Mouse (Mus musculus) CD8-positive naive resting alpha-beta T cell, adult 2 months (primary cell): ENCODE measurements at regions not wholly inside any gene's neighbourhood (a gene's known extent, or its start where the extent isn't known, plus 50 kb on each side); places are given as distances from the start of the nearest gene placed in this dataset.

Source experiments
- DNase-seq, 2 experiments: peaks; one replicate each; pipeline ENCODE4 v3.0.0; 2022; ENCODE audit warnings: low read depth in 2 of 2, low spot score in 2 of 2

GRCm38 (mm10) chr15:63400011-63400410 lies 445.0 kb downstream of the Gsdmc2 start:
- no peak for DNase-seq

GRCm38 (mm10) chr15:63397485-63397884 lies 447.5 kb downstream of the Gsdmc2 start:
- DNase-seq = no peak

GRCm38 (mm10) chr15:63377258-63377657 lies 467.7 kb downstream of the Gsdmc2 start:
- DNase-seq = no peak

GRCm38 (mm10) chr15:63371328-63372023 lies 473.5 kb downstream of the Gsdmc2 start:
- no peak for DNase-seq

- no peak for DNase-seq
Measured at GRCm38 (mm10) chr15:63364473-63364872, 480.5 kb downstream of the Gsdmc2 start.

GRCm38 (mm10) chr15:63360402-63360801 lies 484.6 kb downstream of the Gsdmc2 start:
- no peak for DNase-seq

- DNase-seq = no peak
Measured at GRCm38 (mm10) chr15:63341730-63342129, 503.2 kb downstream of the Gsdmc2 start.

GRCm38 (mm10) chr15:63340322-63341060 lies 504.5 kb downstream of the Gsdmc2 start:
- DNase-seq = no peak

GRCm38 (mm10) chr15:63319666-63320065 lies 525.3 kb downstream of the Gsdmc2 start:
- DNase-seq = no peak

GRCm38 (mm10) chr15:63310426-63310825 lies 534.6 kb downstream of the Gsdmc2 start:
- no peak for DNase-seq

GRCm38 (mm10) chr15:63299311-63299710 lies 545.7 kb downstream of the Gsdmc2 start:
- no peak for DNase-seq

GRCm38 (mm10) chr15:63288534-63288933 lies 556.4 kb downstream of the Gsdmc2 start:
- DNase-seq = no peak

- no peak for DNase-seq
Measured at GRCm38 (mm10) chr15:63286026-63286425, 559.0 kb downstream of the Gsdmc2 start.

GRCm38 (mm10) chr15:63270381-63270780 lies 574.6 kb downstream of the Gsdmc2 start:
- no peak for DNase-seq

GRCm38 (mm10) chr15:63265845-63266244 lies 579.1 kb downstream of the Gsdmc2 start:
- DNase-seq = no peak

GRCm38 (mm10) chr15:63255736-63256135 lies 589.2 kb downstream of the Gsdmc2 start:
- no peak for DNase-seq

- no peak for DNase-seq
Measured at GRCm38 (mm10) chr15:63252781-63253340, 592.1 kb downstream of the Gsdmc2 start.

- DNase-seq = no peak
Measured at GRCm38 (mm10) chr15:63238601-63239000, 606.4 kb downstream of the Gsdmc2 start.

GRCm38 (mm10) chr15:63218393-63219060 lies 626.5 kb downstream of the Gsdmc2 start:
- no peak for DNase-seq

- DNase-seq = no peak
Measured at GRCm38 (mm10) chr15:63205150-63205549, 639.8 kb downstream of the Gsdmc2 start.

- DNase-seq = no peak
Measured at GRCm38 (mm10) chr15:63195031-63195430, 649.9 kb downstream of the Gsdmc2 start.

- no peak for DNase-seq
Measured at GRCm38 (mm10) chr15:63194492-63194797, 650.5 kb downstream of the Gsdmc2 start.
